Comparison of ENCODE assay signal across 17 mouse cellular contexts in the genomic region with DNA sequence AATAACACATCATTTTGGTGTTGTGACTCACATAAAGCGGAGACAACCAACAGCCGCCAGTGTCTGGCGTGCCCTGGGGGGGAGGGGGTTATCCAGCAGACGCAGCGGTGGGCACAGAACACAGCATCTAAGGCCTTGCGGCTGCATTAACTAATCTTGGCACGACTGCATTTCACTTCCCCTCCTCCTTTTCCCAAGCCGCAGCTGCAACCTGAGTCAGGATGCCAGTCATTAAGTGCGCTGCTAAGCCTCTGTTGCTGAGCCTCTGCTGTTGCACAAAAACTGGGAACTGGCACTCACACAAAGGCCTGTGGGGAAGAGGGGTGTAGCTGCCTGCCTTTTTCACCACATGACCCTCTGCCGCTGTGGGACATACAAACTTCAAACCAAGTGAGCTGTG.
DNase-seq lines count a peak whose midpoint lies in the region; ATAC-seq and TF ChIP-seq lines count a peak whose summit lies in the region.
"Had no signal": no experiment of that assay in that cellular context is flagged by ENCODE, and none has a peak within 500 bp of the region (broad histone marks: within the 10 kb centered on the region; RNA-seq: fewer than 3 reads in every experiment).

No protein-coding gene starts in this region.

- H3K4me1 ChIP-seq in forebrain, embryonic 13.5 days, result no peaks in the 10 kb centered on the region
- no peaks in the 10 kb centered on the region for H3K4me1 ChIP-seq in forebrain, embryonic 10.5 days
- H3K4me1 ChIP-seq in midbrain, embryonic 12.5 days, result no peaks in the 10 kb centered on the region
- H3K4me1 ChIP-seq in midbrain, embryonic 10.5 days, result no peaks in the 10 kb centered on the region
- no peaks in the 10 kb centered on the region for H3K4me1 ChIP-seq in embryonic facial prominence, embryonic 13.5 days
- H3K4me1 ChIP-seq in midbrain, postnatal 0 days (ENCODE audit: insufficient read depth, low read length), result no peaks in the 10 kb centered on the region
- H3K4me1 ChIP-seq: limb, embryonic 13.5 days had no signal

- 0 out of 2 replicates have a peak, but pooled peaks cover 2% of the 10 kb centered on the region for H3K9me3 ChIP-seq in forebrain, embryonic 13.5 days (replicated peaks)
- H3K9me3 ChIP-seq in forebrain, embryonic 10.5 days, result no peaks in the 10 kb centered on the region
- H3K9me3 ChIP-seq in midbrain, embryonic 12.5 days, result no peaks in the 10 kb centered on the region
- 0 out of 2 replicates have a peak, but pooled peaks cover 4% of the 10 kb centered on the region for H3K9me3 ChIP-seq in midbrain, embryonic 10.5 days (replicated peaks)
- H3K9me3 ChIP-seq in embryonic facial prominence, embryonic 13.5 days, result no peaks in the 10 kb centered on the region
- H3K9me3 ChIP-seq in midbrain, postnatal 0 days (ENCODE audit: low read length), result no peaks in the 10 kb centered on the region
- H3K9me3 ChIP-seq: limb, embryonic 13.5 days had no signal

- no peak for DNase-seq in forebrain, embryonic 10.5 days (ENCODE audit: extremely low spot score, low spot score)
- no peak for DNase-seq in midbrain, embryonic 10.5 days (ENCODE audit: low spot score)
- DNase-seq in midbrain, postnatal 0 days (ENCODE audit: low spot score), result peak; percentile 10
- no peak for DNase-seq in yolk sac, embryonic 10.5 days (ENCODE audit: low spot score)
- DNase-seq: cerebellum, adult 18-20 months; gastrocnemius, postnatal 36 days; heart, postnatal 14 days; kidney, adult 8-10 months; lung, postnatal 14 days; thymus, adult 18-20 months had no signal

- no peak overlapping the region for H3K9ac ChIP-seq in forebrain, embryonic 13.5 days
- no peak overlapping the region for H3K9ac ChIP-seq in midbrain, embryonic 12.5 days (replicated peaks)
- no peak overlapping the region for H3K9ac ChIP-seq in embryonic facial prominence, embryonic 13.5 days
- no peak overlapping the region for H3K9ac ChIP-seq in midbrain, postnatal 0 days (replicated peaks; ENCODE audit: low read length, poor library complexity, severe bottlenecking)
- H3K9ac ChIP-seq: limb, embryonic 13.5 days had no signal

- peak; percentile 69; the same call in 1 of the 2 replicates for ATAC-seq in forebrain, embryonic 13.5 days
- ATAC-seq in midbrain, embryonic 12.5 days (ENCODE audit: low FRiP score, low read depth), result peak; percentile 49
- ATAC-seq in embryonic facial prominence, embryonic 13.5 days (ENCODE audit: insufficient number of reproducible peaks, insufficient read depth, low FRiP score, low TSS enrichment, low read depth), result peak; percentile 67; the same call in 1 of the 2 replicates
- no peak; the same call in 1 of the 2 replicates for ATAC-seq in midbrain, postnatal 0 days (ENCODE audit: low FRiP score)
- ATAC-seq: Patski had no signal

- H3K36me3 ChIP-seq in forebrain, embryonic 13.5 days (ENCODE audit: poor library complexity, severe bottlenecking), result no peaks in the 10 kb centered on the region
- no peaks in the 10 kb centered on the region for H3K36me3 ChIP-seq in forebrain, embryonic 10.5 days (replicated peaks)
- H3K36me3 ChIP-seq in midbrain, embryonic 12.5 days, result no peaks in the 10 kb centered on the region
- H3K36me3 ChIP-seq in midbrain, embryonic 10.5 days, result no peaks in the 10 kb centered on the region
- no peaks in the 10 kb centered on the region for H3K36me3 ChIP-seq in embryonic facial prominence, embryonic 13.5 days
- no peaks in the 10 kb centered on the region for H3K36me3 ChIP-seq in midbrain, postnatal 0 days (ENCODE audit: insufficient read depth, low read length)
- H3K36me3 ChIP-seq: limb, embryonic 13.5 days had no signal

- TF ChIP-seq CTCF in midbrain, postnatal 0 days (IDR thresholded peaks at IDR 0.05), result no peak

- H3K4me3 ChIP-seq in forebrain, embryonic 13.5 days, result no peak overlapping the region
- H3K4me3 ChIP-seq in forebrain, embryonic 10.5 days, result no peak overlapping the region
- no peak overlapping the region for H3K4me3 ChIP-seq in midbrain, embryonic 12.5 days
- H3K4me3 ChIP-seq in midbrain, embryonic 10.5 days, result no peak overlapping the region
- H3K4me3 ChIP-seq in embryonic facial prominence, embryonic 13.5 days, result no peak overlapping the region
- H3K4me3 ChIP-seq in midbrain, postnatal 0 days (ENCODE audit: low read depth, low read length), result no peak overlapping the region
- H3K4me3 ChIP-seq: left cerebral cortex, adult 2 months; limb, embryonic 13.5 days had no signal

- 73% methylated on average over 10 of the region's 10 CpGs for WGBS in forebrain, embryonic 13.5 days
- 82% methylated on average over 10 of the region's 10 CpGs for WGBS in forebrain, embryonic 10.5 days
- WGBS in midbrain, embryonic 12.5 days, result 82% methylated on average over 10 of the region's 10 CpGs
- WGBS in midbrain, embryonic 10.5 days, result 79% methylated on average over 10 of the region's 10 CpGs
- WGBS in embryonic facial prominence, embryonic 13.5 days, result 74% methylated on average over 10 of the region's 10 CpGs
- WGBS in midbrain, postnatal 0 days, result 80% methylated on average over 10 of the region's 10 CpGs

- no peaks in the 10 kb centered on the region for H3K27me3 ChIP-seq in forebrain, embryonic 13.5 days
- H3K27me3 ChIP-seq in forebrain, embryonic 10.5 days (ENCODE audit: poor library complexity, severe bottlenecking), result no peaks in the 10 kb centered on the region
- no peaks in the 10 kb centered on the region for H3K27me3 ChIP-seq in midbrain, embryonic 12.5 days
- H3K27me3 ChIP-seq in midbrain, embryonic 10.5 days (ENCODE audit: low read depth, poor library complexity, severe bottlenecking), result no peaks in the 10 kb centered on the region
- H3K27me3 ChIP-seq in embryonic facial prominence, embryonic 13.5 days, result no peaks in the 10 kb centered on the region
- no peaks in the 10 kb centered on the region for H3K27me3 ChIP-seq in midbrain, postnatal 0 days (ENCODE audit: insufficient read depth, low read length)
- H3K27me3 ChIP-seq: limb, embryonic 13.5 days; Patski had no signal

- H3K4me2 ChIP-seq in forebrain, embryonic 13.5 days, result no peak overlapping the region
- H3K4me2 ChIP-seq in midbrain, embryonic 12.5 days (replicated peaks), result no peak overlapping the region
- no peak overlapping the region for H3K4me2 ChIP-seq in embryonic facial prominence, embryonic 13.5 days
- H3K4me2 ChIP-seq in midbrain, postnatal 0 days (ENCODE audit: low read depth, low read length, poor library complexity, severe bottlenecking), result no peak overlapping the region
- H3K4me2 ChIP-seq: heart, embryonic 11.5 days; limb, embryonic 13.5 days had no signal

- H3K27ac ChIP-seq in forebrain, embryonic 13.5 days, result no peak overlapping the region
- no peak overlapping the region for H3K27ac ChIP-seq in forebrain, embryonic 10.5 days
- no peak overlapping the region for H3K27ac ChIP-seq in midbrain, embryonic 12.5 days (replicated peaks)
- H3K27ac ChIP-seq in midbrain, embryonic 10.5 days (replicated peaks), result no peak overlapping the region
- H3K27ac ChIP-seq in embryonic facial prominence, embryonic 13.5 days, result no peak overlapping the region
- H3K27ac ChIP-seq in midbrain, postnatal 0 days (ENCODE audit: low read depth, low read length), result no peak overlapping the region
- H3K27ac ChIP-seq: left cerebral cortex, adult 2 months; limb, embryonic 13.5 days had no signal
